Comparison of ENCODE assay signal across 14 mouse cellular contexts in genomic region chr17:69221966-69222692, GRCm38 (mm10).
DNase-seq lines count a peak whose midpoint lies in the region; ATAC-seq lines count a peak whose summit lies in the region.
"Had no signal": no experiment of that assay in that cellular context is flagged by ENCODE, and none has a peak within 500 bp of the region (broad histone marks: within the 10 kb centered on the region; RNA-seq: fewer than 3 reads in every experiment).

No protein-coding gene starts in this region.

- WGBS in heart, embryonic 10.5 days = 21% methylated on average over 10 of the region's 10 CpGs
- 44% methylated on average over 10 of the region's 10 CpGs for WGBS in midbrain, embryonic 14.5 days
- WGBS in midbrain, embryonic 10.5 days = 46% methylated on average over 10 of the region's 10 CpGs
- WGBS in macrophage (ENCODE audit: missing documents) = 60% methylated on average over 10 of the region's 10 CpGs
- WGBS in forebrain, embryonic 13.5 days = 55% methylated on average over 10 of the region's 10 CpGs

- peaks cover 15% of the 10 kb centered on the region for H3K36me3 ChIP-seq in heart, embryonic 10.5 days
- H3K36me3 ChIP-seq in midbrain, embryonic 14.5 days (ENCODE audit: control insufficient read depth, insufficient read depth, low read length) = no peaks in the 10 kb centered on the region
- H3K36me3 ChIP-seq in midbrain, embryonic 10.5 days = peaks cover 5% of the 10 kb centered on the region; the same call in 1 of the 2 replicates
- H3K36me3 ChIP-seq in macrophage (ENCODE audit: inconsistent target) = no peaks in the 10 kb centered on the region
- H3K36me3 ChIP-seq in forebrain, embryonic 13.5 days (ENCODE audit: poor library complexity, severe bottlenecking) = peaks cover 14% of the 10 kb centered on the region

- ATAC-seq in midbrain, embryonic 14.5 days (ENCODE audit: low FRiP score, low TSS enrichment) = no peak
- ATAC-seq in forebrain, embryonic 13.5 days = no peak

- no peak overlapping the region for H3K9ac ChIP-seq in midbrain, embryonic 14.5 days (replicated peaks; ENCODE audit: low read length)
- no peak overlapping the region for H3K9ac ChIP-seq in forebrain, embryonic 13.5 days

- no peaks in the 10 kb centered on the region for H3K79me2 ChIP-seq in macrophage (ENCODE audit: inconsistent target)

- peaks cover 59% of the 10 kb centered on the region for H3K4me1 ChIP-seq in heart, embryonic 10.5 days
- H3K4me1 ChIP-seq in midbrain, embryonic 14.5 days (ENCODE audit: control insufficient read depth, insufficient read depth, low read length) = peaks cover 8% of the 10 kb centered on the region; the same call in 1 of the 2 replicates
- H3K4me1 ChIP-seq in midbrain, embryonic 10.5 days = peaks cover 21% of the 10 kb centered on the region
- peaks cover 11% of the 10 kb centered on the region for H3K4me1 ChIP-seq in forebrain, embryonic 13.5 days
- H3K4me1 ChIP-seq: megakaryocyte, embryonic 14.5 days had no signal

- peak overlapping the region; percentile 70 for H3K27ac ChIP-seq in heart, embryonic 10.5 days
- 0 out of 2 replicates have a peak overlapping the region, but pooled peaks have one; percentile 16 for H3K27ac ChIP-seq in midbrain, embryonic 14.5 days (replicated peaks; ENCODE audit: low read depth, low read length)
- H3K27ac ChIP-seq in midbrain, embryonic 10.5 days (replicated peaks) = no peak overlapping the region
- H3K27ac ChIP-seq in macrophage = peak overlapping the region; percentile 24
- no peak overlapping the region for H3K27ac ChIP-seq in forebrain, embryonic 13.5 days

- no peak for DNase-seq in heart, embryonic 10.5 days (ENCODE audit: low spot score)
- DNase-seq in heart, postnatal 25 days (ENCODE audit: low spot score) = no peak
- DNase-seq in midbrain, embryonic 14.5 days = peak; percentile 12
- DNase-seq in midbrain, embryonic 10.5 days (ENCODE audit: low spot score) = no peak
- DNase-seq in brain, adult 2 months (ENCODE audit: low read depth, low spot score) = peak; percentile 41
- DNase-seq in right cerebral cortex, postnatal 10 days (ENCODE audit: low spot score in 2 of 2) = no peak
- DNase-seq: adrenal gland, postnatal 10 days; kidney, adult 11 months; thymus, postnatal 36 days had no signal

- no peaks in the 10 kb centered on the region for H3K27me3 ChIP-seq in heart, embryonic 10.5 days (ENCODE audit: insufficient read depth, poor library complexity, severe bottlenecking)
- H3K27me3 ChIP-seq in midbrain, embryonic 14.5 days (ENCODE audit: control insufficient read depth, insufficient read depth, low read length) = no peaks in the 10 kb centered on the region
- H3K27me3 ChIP-seq in midbrain, embryonic 10.5 days (ENCODE audit: low read depth, poor library complexity, severe bottlenecking) = no peaks in the 10 kb centered on the region
- H3K27me3 ChIP-seq in forebrain, embryonic 13.5 days = no peaks in the 10 kb centered on the region
- H3K27me3 ChIP-seq: CH12.LX; megakaryocyte, embryonic 14.5 days had no signal

- H3K4me3 ChIP-seq in heart, embryonic 10.5 days = no peak overlapping the region
- H3K4me3 ChIP-seq in midbrain, embryonic 14.5 days (replicated peaks; ENCODE audit: low read depth, low read length) = no peak overlapping the region
- no peak overlapping the region for H3K4me3 ChIP-seq in midbrain, embryonic 10.5 days
- no peak overlapping the region for H3K4me3 ChIP-seq in macrophage (ENCODE audit: inconsistent target)
- no peak overlapping the region for H3K4me3 ChIP-seq in forebrain, embryonic 13.5 days
- H3K4me3 ChIP-seq: erythroblast, embryonic 14.5 days; megakaryocyte, embryonic 14.5 days had no signal

- H3K4me2 ChIP-seq in midbrain, embryonic 14.5 days (ENCODE audit: low read length) = no peak overlapping the region
- H3K4me2 ChIP-seq in forebrain, embryonic 13.5 days = no peak overlapping the region

- intact Hi-C loops in heart, postnatal 25 days (cut with DNase I) = no loop called here

- no peaks in the 10 kb centered on the region for H3K9me3 ChIP-seq in heart, embryonic 10.5 days
- H3K9me3 ChIP-seq in midbrain, embryonic 14.5 days (ENCODE audit: control insufficient read depth, low read length) = no peaks in the 10 kb centered on the region
- H3K9me3 ChIP-seq in midbrain, embryonic 10.5 days (replicated peaks) = no peaks in the 10 kb centered on the region
- no peaks in the 10 kb centered on the region for H3K9me3 ChIP-seq in forebrain, embryonic 13.5 days (replicated peaks)

Comparison
In these comparisons a context has a peak if more than half of its experiments do, and no peak if none do; other contexts are left out.
1. DNase-seq: peak in midbrain, embryonic 14.5 days (single experiment) and brain, adult 2 months (single experiment); none in heart, embryonic 10.5 days (single experiment), heart, postnatal 25 days (single experiment), midbrain, embryonic 10.5 days (single experiment) and right cerebral cortex, postnatal 10 days (0 of 2).
2. H3K27ac ChIP-seq: peak in heart, embryonic 10.5 days (single experiment), midbrain, embryonic 14.5 days (single experiment) and macrophage (single experiment); none in midbrain, embryonic 10.5 days (single experiment) and forebrain, embryonic 13.5 days (single experiment).